Mouse (Mus musculus) lung, postnatal 4 days (tissue): ENCODE results near the gene Sod2.
"Not testable (repeated sequence)": the region's sequence is repeated elsewhere in the genome, so short reads cannot be mapped to it uniquely, and the experiment has no call there.

Experiments
- DNase-seq, 2 experiments: peaks; one replicate each; pipeline ENCODE4 v3.0.0; 2021

Sod2 gene

GRCm38 (mm10) chr17:13006546-13006945, at the start of gene Sod2:
TSS of gene Sod2 (plus strand) at chr17:13006846.
- DNase-seq = not testable (repeated sequence)

GRCm38 (mm10) chr17:12959377-12959776, 47.3 kb upstream of the Sod2 start:
- not testable (repeated sequence) for DNase-seq

GRCm38 (mm10) chr17:12960331-12960873, 46.2 kb upstream of the Sod2 start, which contains the start of gene Acat2:
TSS of gene Acat2 (minus strand) at chr17:12960747.
- peak; percentile 95 to 96 for DNase-seq

- no peak for DNase-seq
These were observed 43.2 kb upstream of the Sod2 start for GRCm38 (mm10) chr17:12963476-12963875.

- DNase-seq = no peak
These were observed 39.5 kb upstream of the Sod2 start for GRCm38 (mm10) chr17:12967173-12967572.

- DNase-seq = no peak
These were observed 32.8 kb upstream of the Sod2 start for GRCm38 (mm10) chr17:12973851-12974250.

GRCm38 (mm10) chr17:12978546-12978945, 28.1 kb upstream of the Sod2 start:
- DNase-seq = no peak

- no peak for DNase-seq
These were observed 22.7 kb upstream of the Sod2 start for GRCm38 (mm10) chr17:12983988-12984387.

- not testable (repeated sequence) for DNase-seq
These were observed 18.6 kb upstream of the Sod2 start for GRCm38 (mm10) chr17:12988096-12988495.

GRCm38 (mm10) chr17:12990567-12991145, 16.0 kb upstream of the Sod2 start:
- peak in 1 of 2 experiments; percentile 9 for DNase-seq

- DNase-seq = peak; percentile 36 to 37
These were observed 15.4 kb upstream of the Sod2 start for GRCm38 (mm10) chr17:12991194-12991634.

- peak; percentile 93 to 95 for DNase-seq
These were observed 14.8 kb upstream of the Sod2 start for GRCm38 (mm10) chr17:12991635-12992358.

- peak; percentile 96 to 99 for DNase-seq
These were observed 14.1 kb upstream of the Sod2 start for GRCm38 (mm10) chr17:12992470-12992991.

- no peak for DNase-seq
These were observed 12.6 kb upstream of the Sod2 start, which contains the start of gene Wtap for GRCm38 (mm10) chr17:12994069-12994468. TSS of gene Wtap (minus strand) at chr17:12994169.

GRCm38 (mm10) chr17:12996345-12996744, 10.3 kb upstream of the Sod2 start:
- DNase-seq = peak in 1 of 2 experiments; percentile 66

- DNase-seq = no peak
These were observed 8.8 kb upstream of the Sod2 start for GRCm38 (mm10) chr17:12997890-12998289.

GRCm38 (mm10) chr17:12999069-12999468, 7.6 kb upstream of the Sod2 start:
- no peak for DNase-seq

- DNase-seq = not testable (repeated sequence)
These were observed 4.4 kb upstream of the Sod2 start for GRCm38 (mm10) chr17:13002243-13002642.

GRCm38 (mm10) chr17:13004436-13004835, 2.2 kb upstream of the Sod2 start:
- not testable (repeated sequence) for DNase-seq

- no peak for DNase-seq
These were observed 338 bp downstream of the Sod2 start for GRCm38 (mm10) chr17:13006984-13007383.

GRCm38 (mm10) chr17:13007730-13008425, 1.2 kb downstream of the Sod2 start:
- DNase-seq = peak; percentile 99 to 100

- peak; percentile 10 to 42 for DNase-seq
These were observed 1.9 kb downstream of the Sod2 start for GRCm38 (mm10) chr17:13008528-13008927.

GRCm38 (mm10) chr17:13009887-13010286, 3.2 kb downstream of the Sod2 start:
- DNase-seq = peak in 1 of 2 experiments; percentile 46
